Mouse (Mus musculus): Measurements from ENCODE around the gene Ahdc1. TPM values are rescaled to one million over a fixed set of nuclear protein-coding genes. Genes with fewer than 3 reads are reported as not detected.

The Ahdc1 gene
- polyA plus RNA-seq, 1 experiment from 2014 or later, result 13.9 TPM

DNA sequence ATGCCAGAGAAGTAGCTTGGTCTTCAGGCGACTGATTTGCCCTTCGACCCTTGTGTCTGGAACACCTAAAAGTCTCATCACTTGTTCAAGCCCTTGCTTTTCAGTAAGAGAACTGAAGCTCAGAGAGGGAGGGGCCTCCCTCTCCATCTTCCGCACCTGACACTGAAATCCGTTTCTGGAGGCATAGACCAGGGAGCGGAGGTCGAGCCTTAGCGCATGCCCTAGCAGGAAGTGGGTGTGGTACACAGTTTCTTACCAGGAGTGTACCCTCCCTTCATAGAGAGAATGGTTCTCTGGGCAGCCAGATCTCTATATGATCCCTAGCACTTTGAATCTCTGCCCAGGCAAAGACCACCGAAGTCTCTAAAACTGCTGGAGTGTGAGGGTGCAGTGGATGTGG is 62.1 kb downstream of the Ahdc1 start:
- WGBS, result 51% methylated on average over 8 of the region's 8 CpGs
- Histone ChIP-seq H3K27ac (replicated peaks) (peak overlapping the region; percentile 63; the same call in 1 of the 2 replicates), H3K9ac (no peak overlapping the region), H3K4me3 (replicated peaks) (no peak overlapping the region), H3K27me3 (no peaks in the 10 kb centered on the region), H3K36me3 (peaks cover 64% of the 10 kb centered on the region), H3K4me2 (replicated peaks) (no peak overlapping the region), H3K4me1 (peaks cover 56% of the 10 kb centered on the region), H3K9me3 (replicated peaks) (no peaks in the 10 kb centered on the region)
- no peak for ATAC-seq (ENCODE audit: insufficient number of reproducible peaks, low FRiP score, low TSS enrichment, low read depth)

DNA sequence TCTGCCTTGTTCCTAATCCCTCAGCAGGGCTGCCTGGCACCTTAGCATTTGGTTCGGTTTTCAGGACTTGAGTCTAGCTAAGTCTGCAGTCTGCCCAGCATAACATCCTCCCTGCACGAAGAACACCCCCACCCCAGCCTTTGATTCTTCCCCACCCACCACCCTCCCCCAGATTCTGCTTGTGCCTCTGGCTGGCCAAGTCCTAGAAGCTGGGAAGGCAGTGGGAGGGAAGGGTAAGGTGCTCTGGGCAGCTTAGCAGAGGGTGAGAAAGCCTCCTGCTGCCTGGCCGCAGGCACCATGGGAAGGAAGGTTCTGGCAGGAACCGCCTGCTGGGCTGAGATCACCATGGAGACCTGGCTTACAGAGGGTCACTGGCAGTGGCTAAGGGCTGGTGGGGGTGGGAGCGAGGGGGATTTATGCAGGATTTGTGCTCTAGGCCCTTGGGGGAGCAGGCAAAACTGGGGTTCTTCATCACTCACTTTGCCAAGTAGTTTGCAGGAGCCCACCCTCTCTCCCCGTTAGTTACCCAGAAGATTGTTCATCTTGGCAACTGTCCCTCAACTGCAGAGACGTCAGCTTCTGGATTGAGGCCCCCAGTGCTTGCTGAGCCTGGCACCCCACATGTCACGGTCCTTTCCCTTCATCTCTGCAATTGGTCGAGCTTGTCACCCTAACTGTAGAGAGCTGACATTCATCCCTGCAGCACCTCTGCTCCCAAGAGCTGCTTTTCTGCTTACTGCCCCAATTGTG is 63.2 kb downstream of the Ahdc1 start:
- Histone ChIP-seq H3K27ac (replicated peaks) (peak overlapping the region; percentile 63), H3K4me3 (replicated peaks) (no peak overlapping the region), H3K9ac (no peak overlapping the region), H3K4me2 (replicated peaks) (no peak overlapping the region), H3K36me3 (peaks cover 71% of the 10 kb centered on the region), H3K27me3 (no peaks in the 10 kb centered on the region), H3K9me3 (replicated peaks) (no peaks in the 10 kb centered on the region), H3K4me1 (peaks cover 54% of the 10 kb centered on the region)
- ATAC-seq (ENCODE audit: insufficient number of reproducible peaks, low FRiP score, low TSS enrichment, low read depth), result peak; percentile 40
- 31% methylated on average over 9 of the region's 9 CpGs for WGBS

GRCm38 (mm10) chr4:133074894-133075572 is 64.0 kb downstream of the Ahdc1 start:
- ATAC-seq (ENCODE audit: insufficient number of reproducible peaks, low FRiP score, low TSS enrichment, low read depth), result no peak
- no peak overlapping the region for H3K9ac ChIP-seq

DNA sequence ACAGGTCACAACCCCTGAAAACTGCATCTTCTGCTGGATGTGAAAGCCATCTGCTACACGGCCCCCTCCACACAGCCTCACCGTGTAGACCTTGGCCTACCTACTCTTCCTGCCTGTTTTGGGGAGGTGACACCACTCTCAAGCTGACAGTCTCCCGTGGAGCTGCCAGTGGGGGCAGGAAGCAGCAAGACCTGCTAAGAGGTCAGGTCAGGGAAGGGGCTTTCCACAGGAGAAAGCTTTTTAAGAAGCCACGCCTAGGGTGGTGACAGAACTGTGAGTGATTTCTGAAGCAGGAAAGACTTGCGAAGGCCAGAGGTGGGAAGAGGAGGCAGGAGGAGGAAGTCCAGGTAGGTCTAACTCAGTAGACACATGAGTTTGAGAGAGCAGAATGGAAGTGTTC is 67.9 kb downstream of the Ahdc1 start:
- Histone ChIP-seq H3K9me3 (replicated peaks) (no peaks in the 10 kb centered on the region), H3K4me1 (peaks cover 27% of the 10 kb centered on the region), H3K36me3 (peaks cover 46% of the 10 kb centered on the region), H3K4me3 (replicated peaks) (no peak overlapping the region), H3K27ac (replicated peaks) (peak overlapping the region; percentile 19; the same call in 1 of the 2 replicates), H3K27me3 (no peaks in the 10 kb centered on the region), H3K9ac (no peak overlapping the region), H3K4me2 (replicated peaks) (no peak overlapping the region)
- WGBS, result 61% methylated on average over 5 of the region's 5 CpGs
- ATAC-seq (ENCODE audit: insufficient number of reproducible peaks, low FRiP score, low TSS enrichment, low read depth), result no peak

More at GRCm38 (mm10) chr4:133074894-133075572, 64.0 kb downstream of the Ahdc1 start:
- Histone ChIP-seq H3K4me2 (replicated peaks) (no peak overlapping the region), H3K9me3 (replicated peaks) (no peaks in the 10 kb centered on the region), H3K4me1 (peaks cover 53% of the 10 kb centered on the region), H3K36me3 (peaks cover 67% of the 10 kb centered on the region), H3K27me3 (no peaks in the 10 kb centered on the region), H3K4me3 (replicated peaks) (no peak overlapping the region), H3K27ac (replicated peaks) (0 out of 2 replicates have a peak overlapping the region, but pooled peaks have one; percentile 63)
- WGBS, result 64% methylated on average over 8 of the region's 8 CpGs

DNA sequence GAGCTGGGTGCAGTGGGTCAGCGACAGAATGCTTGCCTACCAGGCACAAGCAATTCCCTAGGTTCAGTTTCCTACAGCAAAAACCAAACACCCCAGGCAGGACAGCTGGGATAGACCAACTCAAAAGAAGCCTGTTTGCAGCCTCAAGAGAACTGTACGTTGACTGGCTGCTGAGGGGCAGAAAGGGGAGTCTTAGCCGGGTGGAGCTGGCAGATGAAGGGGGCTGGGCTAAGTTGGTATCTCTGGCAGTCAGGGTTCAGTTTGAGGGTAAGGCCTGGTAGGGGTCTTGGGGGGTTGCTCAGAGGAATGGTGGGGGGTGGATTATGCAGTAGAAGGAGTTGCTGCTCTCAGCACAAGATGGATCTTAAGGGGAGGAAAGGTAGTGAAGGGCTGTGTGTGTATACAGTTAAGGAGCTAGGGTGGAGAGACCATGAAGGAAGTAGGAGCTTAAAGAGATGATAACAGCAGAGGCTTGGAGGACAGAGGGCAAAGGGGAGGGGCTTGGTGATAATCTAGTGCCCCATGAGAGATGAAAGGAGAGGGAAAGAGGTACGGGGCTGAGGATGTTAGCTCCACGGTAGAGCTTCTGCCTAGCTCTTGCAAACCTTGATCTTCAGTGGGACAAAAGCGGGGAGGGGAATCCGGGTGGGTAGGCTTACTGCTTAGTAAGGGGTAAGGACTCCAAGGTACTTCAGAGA is 68.5 kb downstream of the Ahdc1 start:
- Histone ChIP-seq H3K9me3 (replicated peaks) (no peaks in the 10 kb centered on the region), H3K27me3 (no peaks in the 10 kb centered on the region), H3K27ac (replicated peaks) (peak overlapping the region; percentile 19; the same call in 1 of the 2 replicates), H3K4me2 (replicated peaks) (no peak overlapping the region), H3K36me3 (peaks cover 44% of the 10 kb centered on the region), H3K4me1 (peaks cover 26% of the 10 kb centered on the region), H3K4me3 (replicated peaks) (no peak overlapping the region), H3K9ac (no peak overlapping the region)
- WGBS, result 44% methylated on average over 7 of the region's 7 CpGs
- ATAC-seq (ENCODE audit: insufficient number of reproducible peaks, low FRiP score, low TSS enrichment, low read depth), result no peak

DNA sequence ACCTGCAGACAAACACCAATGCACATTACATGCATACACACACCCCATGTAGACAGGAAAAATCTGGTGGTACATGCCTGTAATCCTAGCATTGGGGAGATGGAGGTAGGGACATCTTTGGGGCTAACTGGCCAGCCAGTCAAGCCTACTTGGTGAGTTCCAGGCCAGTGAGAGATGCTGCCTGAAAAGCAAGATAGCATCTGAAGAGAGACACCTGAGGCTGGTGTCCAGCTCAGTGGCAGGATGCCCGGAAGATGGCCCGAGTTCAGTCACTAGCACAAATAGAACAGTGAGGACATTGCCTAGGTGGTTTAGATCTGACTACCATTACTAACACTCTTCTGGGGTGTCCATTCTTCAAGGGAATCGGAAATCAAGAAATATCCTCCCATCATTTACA is 69.8 kb downstream of the Ahdc1 start:
- H3K9me3 ChIP-seq (replicated peaks), result no peaks in the 10 kb centered on the region
- H3K9ac ChIP-seq, result no peak overlapping the region
- peaks cover 35% of the 10 kb centered on the region for H3K4me1 ChIP-seq
- no peak for ATAC-seq (ENCODE audit: insufficient number of reproducible peaks, low FRiP score, low TSS enrichment, low read depth)
- H3K27ac ChIP-seq (replicated peaks), result no peak overlapping the region
- H3K36me3 ChIP-seq, result peaks cover 41% of the 10 kb centered on the region
- no peak overlapping the region for H3K4me2 ChIP-seq (replicated peaks)
- no peak overlapping the region for H3K4me3 ChIP-seq (replicated peaks)
- H3K27me3 ChIP-seq, result no peaks in the 10 kb centered on the region
- WGBS, result 95% methylated on average over 3 of the region's 3 CpGs

DNA sequence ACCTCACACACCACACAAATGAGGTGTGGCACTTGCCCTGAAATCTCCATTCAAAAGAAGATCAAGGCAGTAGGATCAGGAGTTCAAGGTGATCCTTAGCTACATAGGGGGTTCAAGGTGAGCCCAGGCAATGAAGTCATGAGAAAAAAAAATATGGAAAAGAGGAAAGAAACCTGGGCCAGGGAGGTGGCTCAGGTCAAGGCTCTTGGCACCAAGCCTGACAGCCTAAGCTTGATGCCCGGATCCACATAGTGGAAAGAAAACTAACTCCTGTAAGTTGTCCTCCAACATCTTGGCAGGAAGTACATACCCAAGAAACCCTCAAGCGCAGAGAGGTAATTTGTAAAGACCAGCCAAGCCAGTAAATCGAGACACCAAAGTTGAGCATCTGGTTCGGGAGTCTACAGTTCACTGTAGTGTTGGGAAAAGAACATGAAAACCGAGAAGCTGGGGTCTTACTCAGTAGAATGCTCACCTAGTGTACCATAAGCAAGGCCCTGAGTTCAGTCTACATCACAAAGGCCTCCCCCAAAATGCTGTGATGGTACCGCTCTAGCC is 71.2 kb downstream of the Ahdc1 start:
- H3K4me1 ChIP-seq, result peaks cover 49% of the 10 kb centered on the region
- no peaks in the 10 kb centered on the region for H3K27me3 ChIP-seq
- 68% methylated on average over 6 of the region's 6 CpGs for WGBS
- no peak overlapping the region for H3K9ac ChIP-seq
- no peak overlapping the region for H3K4me3 ChIP-seq (replicated peaks)
- no peak overlapping the region for H3K4me2 ChIP-seq (replicated peaks)
- H3K36me3 ChIP-seq, result peaks cover 29% of the 10 kb centered on the region
- no peaks in the 10 kb centered on the region for H3K9me3 ChIP-seq (replicated peaks)
- no peak for ATAC-seq (ENCODE audit: insufficient number of reproducible peaks, low FRiP score, low TSS enrichment, low read depth)
- peak overlapping the region; percentile 73; the same call in 1 of the 2 replicates for H3K27ac ChIP-seq (replicated peaks)

GRCm38 (mm10) chr4:133083991-133084861 is 73.2 kb downstream of the Ahdc1 start:
- peaks cover 12% of the 10 kb centered on the region; the same call in 1 of the 2 replicates for H3K36me3 ChIP-seq
- peaks cover 54% of the 10 kb centered on the region for H3K4me1 ChIP-seq
- peak; percentile 59 for ATAC-seq (ENCODE audit: insufficient number of reproducible peaks, low FRiP score, low TSS enrichment, low read depth)
- H3K27ac ChIP-seq (replicated peaks), result peak overlapping the region; percentile 87
- H3K9me3 ChIP-seq (replicated peaks), result no peaks in the 10 kb centered on the region
- H3K27me3 ChIP-seq, result no peaks in the 10 kb centered on the region
- no peak overlapping the region for H3K9ac ChIP-seq
- peak overlapping the region; percentile 41 for H3K4me3 ChIP-seq (replicated peaks)
- H3K4me2 ChIP-seq (replicated peaks), result peak overlapping the region; percentile 94
- WGBS, result 9% methylated on average over 3 of the region's 3 CpGs

DNA sequence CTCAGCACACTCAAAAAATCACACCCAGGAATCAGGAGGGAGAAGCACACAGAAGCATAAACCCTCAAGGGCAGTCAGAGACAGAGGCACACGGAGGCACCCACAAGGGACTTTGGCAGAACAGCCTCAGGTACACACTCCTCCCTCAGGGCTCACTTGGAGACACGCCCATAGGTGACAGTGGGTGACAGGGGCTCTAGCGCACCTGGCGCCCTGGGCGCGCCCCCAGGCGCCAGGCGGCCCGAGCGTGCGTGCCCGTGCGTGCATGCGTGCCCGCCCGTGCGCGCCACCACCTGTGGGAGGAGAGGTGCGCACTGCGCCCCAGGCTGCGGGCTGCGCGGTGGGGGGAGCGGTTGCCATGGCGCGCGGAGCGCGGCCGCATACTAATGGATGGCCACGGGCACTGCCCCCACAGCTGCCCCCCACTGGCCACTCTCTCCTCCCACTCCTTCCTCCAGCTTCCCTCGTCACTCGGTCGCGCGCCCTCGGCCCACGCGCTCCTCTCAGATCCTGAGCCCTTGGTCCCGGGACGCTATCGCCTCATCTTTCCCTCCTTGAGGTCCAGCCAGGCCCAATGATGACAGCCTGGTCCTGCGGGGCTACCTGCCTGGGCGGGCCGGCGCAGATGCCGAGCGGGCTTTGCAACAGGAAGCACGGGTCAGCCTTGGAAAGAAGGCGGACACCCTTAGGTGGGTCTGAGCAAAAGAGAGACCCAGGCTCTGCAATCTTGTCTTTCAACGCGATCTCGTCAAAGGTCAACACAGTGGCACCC is 74.1 kb downstream of the Ahdc1 start:
- H3K4me1 ChIP-seq, result peaks cover 61% of the 10 kb centered on the region
- H3K9ac ChIP-seq, result peak overlapping the region; percentile 21

More for the DNA sequence above, 74.1 kb downstream of the Ahdc1 start:
- 1% methylated on average over 53 of the region's 53 CpGs for WGBS
- Histone ChIP-seq H3K27ac (replicated peaks) (peak overlapping the region; percentile 87), H3K9me3 (replicated peaks) (no peaks in the 10 kb centered on the region), H3K36me3 (peaks cover 8% of the 10 kb centered on the region; the same call in 1 of the 2 replicates), H3K4me3 (replicated peaks) (peak overlapping the region; percentile 41), H3K4me2 (replicated peaks) (peak overlapping the region; percentile 94), H3K27me3 (no peaks in the 10 kb centered on the region)
- ATAC-seq (ENCODE audit: insufficient number of reproducible peaks, low FRiP score, low TSS enrichment, low read depth), result peak; percentile 32
